Mouse (Mus musculus) erythroblast, embryonic 14.5 days (primary cell): Measurements from ENCODE around the gene Notum.

Experiments used
- GATA1 ChIP-seq: IDR thresholded peaks from 2 replicates; pipeline ENCODE4 v1.6.1; 2012; ENCODE audit warnings: low read length, inconsistent platforms, mixed read lengths
- TAL1 ChIP-seq: IDR thresholded peaks from 3 replicates; pipeline ENCODE4 v1.6.1; 2012; ENCODE audit warnings: low read length, inconsistent platforms, mixed read lengths

DNA sequence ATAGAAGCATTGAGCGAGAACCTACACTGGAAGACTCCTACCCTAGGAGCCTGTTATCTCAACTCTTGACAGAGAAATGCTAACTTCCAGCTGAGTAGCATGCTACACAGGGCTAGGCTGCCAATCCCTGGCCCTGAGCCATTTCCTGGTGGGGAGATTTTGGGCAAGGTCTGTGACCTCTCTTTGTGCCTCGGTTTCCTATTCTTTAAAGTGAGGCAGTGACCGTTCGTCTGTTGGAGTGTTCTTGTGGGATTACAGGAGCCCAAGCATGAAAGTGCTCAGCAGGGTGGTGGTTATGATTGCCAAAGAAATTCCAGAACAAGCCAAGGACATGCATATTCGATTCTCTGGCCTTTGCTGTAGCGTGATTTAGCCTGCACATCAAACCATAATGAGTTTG, 1.8 kb upstream of the Notum start:
- TF ChIP-seq GATA1 (no peak), TAL1 (no peak)
